Mouse (Mus musculus): ENCODE results near the gene Th.

DNA sequence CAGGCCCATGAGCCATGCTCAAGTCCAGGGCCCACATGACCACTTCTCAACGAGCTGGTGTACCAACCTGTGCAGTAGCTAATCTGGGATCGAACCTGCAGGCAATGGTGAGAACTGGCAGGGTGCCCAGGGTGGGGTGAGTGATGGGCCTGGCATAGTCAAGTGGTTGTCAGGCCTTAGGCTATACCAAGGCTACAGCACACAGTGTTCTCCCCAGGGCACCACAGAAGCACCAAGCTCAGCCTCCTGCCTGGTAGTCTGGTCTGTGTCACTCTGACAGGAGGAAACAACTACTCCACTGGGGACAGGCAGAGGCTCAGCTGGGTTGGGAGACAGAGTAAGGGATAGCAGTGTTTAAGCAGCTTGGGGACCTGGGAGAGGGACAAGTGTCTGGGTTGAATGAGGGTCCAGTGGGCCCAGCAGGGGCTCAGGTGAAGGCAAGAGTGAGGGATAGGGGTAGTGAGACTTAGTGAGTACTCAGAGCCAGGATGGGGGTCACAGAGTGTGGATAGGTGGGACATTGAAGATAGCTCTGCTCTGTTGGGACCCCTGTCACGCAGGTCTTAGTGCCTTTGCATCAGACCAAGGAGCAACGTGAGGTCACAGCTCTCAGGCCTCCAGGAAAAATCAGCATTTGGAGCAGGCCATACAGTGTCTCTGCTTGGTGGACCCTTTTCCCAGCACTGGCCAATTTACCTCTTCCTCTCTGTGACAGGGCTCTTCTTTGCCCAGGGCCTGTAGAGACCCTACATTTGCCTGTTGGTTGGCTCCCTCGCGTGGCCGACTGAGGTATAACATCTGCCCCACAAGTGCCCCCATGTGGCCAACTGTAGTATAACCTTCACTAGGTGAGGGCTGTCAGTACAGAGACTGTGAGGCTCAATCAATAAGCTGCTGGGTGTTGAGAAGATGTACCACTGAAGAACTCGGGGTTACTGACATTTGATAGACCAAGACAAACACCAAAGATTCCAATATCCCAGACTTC is 12.0 kb downstream of the Th start:
- TF ChIP-seq CTCF (IDR thresholded peaks at IDR 0.05; ENCODE audit: borderline replicate concordance, control insufficient read depth, extremely low read depth, insufficient read depth, low read length, poor library complexity): peak; percentile 98
- no peak for TF ChIP-seq POLR2A (IDR thresholded peaks at IDR 0.05; ENCODE audit: control insufficient read depth, extremely low read depth, insufficient read depth, low read length, poor library complexity)

Measured in thymus, adult 2 months (tissue).